Mouse (Mus musculus) kidney, adult 2 months (tissue): Measurements from ENCODE around the gene Slc39a11. TPM values are rescaled to one million over a fixed set of nuclear protein-coding genes. Genes with fewer than 3 reads are reported as not detected.
A peak's percentile ranks its signal among the peaks of the same experiment; 100 is the strongest.

ENCODE experiments used
- DNase-seq: peaks from one replicate; pipeline ENCODE4 v3.0.0; 2021
- H3K27ac ChIP-seq: fragments of 200-500 bp; 2 replicates; pipeline ENCODE4 v1.5.1; 2012; ENCODE audit warnings: low read depth, low read length, control low read depth, inconsistent platforms; ENCODE audit not compliant: insufficient read depth
- H3K27me3 ChIP-seq: fragments of 200-500 bp; replicated peaks from 2 replicates; pipeline ENCODE4 v1.6.1; 2012; ENCODE audit warnings: mild to moderate bottlenecking, moderate library complexity, low read length, inconsistent platforms; ENCODE audit not compliant: control insufficient read depth, insufficient read depth
- H3K36me3 ChIP-seq: fragments of 200-500 bp; 2 replicates; pipeline ENCODE4 v1.6.1; 2012; ENCODE audit warnings: mild to moderate bottlenecking, moderate library complexity, low read length, inconsistent platforms; ENCODE audit not compliant: control insufficient read depth, insufficient read depth
- H3K4me1 ChIP-seq: fragments of 200-500 bp; 2 replicates; pipeline ENCODE4 v1.6.1; 2011; ENCODE audit warnings: low read length; ENCODE audit not compliant: control insufficient read depth, insufficient read depth
- H3K4me3 ChIP-seq: fragments of 200-500 bp; 2 replicates; pipeline ENCODE4 v1.5.1; 2011; ENCODE audit warnings: mild to moderate bottlenecking, low read depth, low read length, control low read depth; ENCODE audit not compliant: insufficient read depth
- CTCF ChIP-seq: fragments of 200-500 bp; conservative IDR thresholded peaks from 2 replicates; pipeline ENCODE4 v1.5.1; 2011; ENCODE audit warnings: low read depth, mild to moderate bottlenecking, control low read depth, low read length, moderate library complexity, mixed read lengths; ENCODE audit not compliant: insufficient read depth, insufficient read length
- POLR2A ChIP-seq: fragments of 200-500 bp; IDR thresholded peaks from one replicate; pipeline ENCODE4 v1.6.1; 2011; ENCODE audit warnings: low read depth, low read length, control low read depth
- WGBS: fragments of 180-500 bp; shearing (Covaris S2); methylation state at CpG from one replicate; pipeline ENCODE4 v1.1.7; 2018; 5-methylcytosine and 5-hydroxymethylcytosine counted together
- polyA plus RNA-seq: library from polyadenylated mRNA; depleted of rRNA; stranded (reverse); fragments of >200 nt; gene quantifications from 2 replicates; pipeline ENCODE4 v1.2.3, GENCODE M21; 2012

Gene Slc39a11
- polyA plus RNA-seq, 1 experiment: 24.5 TPM

DNA sequence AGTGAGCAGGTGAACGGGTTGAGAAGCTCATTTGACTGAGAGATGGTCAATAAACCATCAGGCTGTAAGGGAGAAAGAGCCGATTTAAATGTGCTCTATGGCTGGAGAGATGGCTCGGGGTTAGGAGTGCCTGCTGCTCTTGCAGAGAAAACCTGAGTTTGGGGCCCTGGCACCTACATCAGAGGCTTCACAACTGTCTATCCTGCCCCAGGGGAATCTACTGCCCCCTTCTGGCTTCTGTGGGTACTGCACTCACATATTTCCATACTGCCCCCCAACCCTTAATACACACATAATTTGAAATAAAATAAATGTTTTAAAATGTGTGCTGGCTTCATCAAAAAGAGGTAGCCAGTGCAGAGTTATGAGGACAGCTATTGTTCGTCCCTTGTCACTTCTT lies 237.3 kb downstream of the Slc39a11 start:
- H3K27ac ChIP-seq: no peak overlapping the region
- H3K36me3 ChIP-seq: no peaks in the 10 kb centered on the region
- H3K27me3 ChIP-seq: no peaks in the 10 kb centered on the region
- 0 out of 2 replicates have a peak, but pooled peaks have one; percentile 27 for TF ChIP-seq CTCF
- no peak for TF ChIP-seq POLR2A
- DNase-seq: no peak
- no peaks in the 10 kb centered on the region for H3K4me1 ChIP-seq
- H3K4me3 ChIP-seq: no peak overlapping the region
- WGBS: 93% methylated on average over 4 of the region's 4 CpGs

DNA sequence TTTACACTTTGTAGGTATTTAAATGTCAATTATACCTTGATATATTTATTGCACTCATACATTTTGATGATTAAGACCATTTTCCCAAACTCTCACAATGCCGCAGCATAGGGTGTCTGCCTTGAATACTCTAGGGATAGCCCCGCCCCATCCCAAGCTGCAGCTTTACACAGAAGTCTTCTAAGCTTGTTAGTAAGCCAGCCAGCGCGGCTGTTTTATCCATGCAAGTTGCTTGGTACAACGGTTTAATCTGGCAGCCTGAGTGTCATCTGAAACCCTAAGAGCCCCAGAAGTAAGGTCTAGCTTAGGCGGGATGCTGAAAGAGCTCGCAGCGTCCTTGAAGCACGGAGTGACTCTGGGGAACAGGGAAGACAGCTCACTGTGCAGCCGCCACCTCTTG lies 238.1 kb downstream of the Slc39a11 start:
- no peak for DNase-seq
- Histone ChIP-seq H3K27ac (no peak overlapping the region), H3K4me1 (no peaks in the 10 kb centered on the region), H3K36me3 (no peaks in the 10 kb centered on the region), H3K27me3 (no peaks in the 10 kb centered on the region), H3K4me3 (no peak overlapping the region)
- TF ChIP-seq CTCF: no peak
- TF ChIP-seq POLR2A: no peak
- 78% methylated on average over 10 of the region's 10 CpGs for WGBS

DNA sequence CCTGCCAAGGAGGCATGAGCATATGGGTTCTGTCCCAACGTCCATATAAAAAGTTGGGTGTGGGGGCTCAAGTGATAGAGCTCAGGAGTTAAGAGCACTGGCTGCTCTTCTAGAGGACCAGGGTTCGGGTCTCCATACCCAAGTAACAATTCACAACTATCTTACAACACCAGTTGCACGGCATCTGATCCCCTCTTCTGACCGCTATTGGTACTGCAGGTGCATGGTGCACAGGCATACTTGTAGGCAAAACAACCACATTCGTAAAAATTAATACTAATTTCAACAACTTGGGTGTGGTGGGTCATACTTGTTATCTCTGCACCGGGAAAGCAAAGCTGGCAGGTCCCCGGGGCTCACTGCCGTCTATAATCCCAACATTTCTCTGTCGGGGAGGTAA lies 240.8 kb downstream of the Slc39a11 start:
- Histone ChIP-seq H3K4me3 (no peak overlapping the region), H3K4me1 (no peaks in the 10 kb centered on the region), H3K36me3 (no peaks in the 10 kb centered on the region), H3K27ac (no peak overlapping the region), H3K27me3 (no peaks in the 10 kb centered on the region)
- TF ChIP-seq POLR2A (no peak), CTCF (no peak; the same call in 1 of the 2 replicates)
- DNase-seq: no peak
- 89% methylated on average over 9 of the region's 9 CpGs for WGBS

DNA sequence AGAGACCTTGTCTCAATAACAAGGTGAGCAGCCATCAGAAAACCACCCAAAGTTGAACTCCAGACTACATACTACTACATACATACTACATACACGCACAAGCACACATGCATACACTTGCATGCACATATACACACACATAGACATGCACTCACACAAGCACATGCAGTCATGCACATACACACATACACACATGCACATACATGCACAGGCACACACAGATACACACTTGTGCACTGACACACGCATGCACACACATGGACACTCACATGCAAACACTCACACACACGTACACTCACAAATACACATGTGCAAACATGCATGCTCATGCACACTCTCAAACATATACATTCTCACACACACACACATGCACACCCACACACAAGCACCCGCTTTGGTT lies 242.4 kb downstream of the Slc39a11 start:
- no peak overlapping the region for H3K27ac ChIP-seq
- no peaks in the 10 kb centered on the region for H3K27me3 ChIP-seq
- H3K36me3 ChIP-seq: no peaks in the 10 kb centered on the region
- no peaks in the 10 kb centered on the region for H3K4me1 ChIP-seq
- no peak overlapping the region for H3K4me3 ChIP-seq
- no peak for TF ChIP-seq POLR2A
- TF ChIP-seq CTCF: no peak
- DNase-seq: no peak
- 94% methylated on average over 4 of the region's 4 CpGs for WGBS

DNA sequence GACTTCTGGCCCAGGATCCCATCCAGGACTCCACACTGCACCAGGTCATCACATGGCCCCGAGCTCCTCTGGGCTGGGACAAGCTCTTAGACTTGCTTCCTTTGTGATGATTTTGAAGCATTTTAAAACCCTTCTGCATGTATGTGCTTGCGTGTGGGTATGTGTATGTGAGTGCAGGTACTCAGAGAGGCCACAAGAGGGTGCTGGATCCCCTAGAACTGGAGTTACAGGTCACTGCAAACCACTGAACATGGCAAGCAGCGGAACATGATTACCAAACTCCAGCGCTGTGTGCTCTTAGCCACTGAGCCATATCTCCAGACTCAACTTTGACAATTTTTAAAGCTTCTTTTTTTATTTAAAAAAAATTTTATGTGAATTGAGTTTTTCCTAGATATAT lies 249.0 kb downstream of the Slc39a11 start:
- H3K4me3 ChIP-seq: no peak overlapping the region
- H3K27me3 ChIP-seq: no peaks in the 10 kb centered on the region
- no peaks in the 10 kb centered on the region for H3K36me3 ChIP-seq
- WGBS: 98% methylated on average over 4 of the region's 4 CpGs
- H3K27ac ChIP-seq: no peak overlapping the region
- DNase-seq: no peak
- no peak for TF ChIP-seq POLR2A
- no peak for TF ChIP-seq CTCF
- H3K4me1 ChIP-seq: no peaks in the 10 kb centered on the region

DNA sequence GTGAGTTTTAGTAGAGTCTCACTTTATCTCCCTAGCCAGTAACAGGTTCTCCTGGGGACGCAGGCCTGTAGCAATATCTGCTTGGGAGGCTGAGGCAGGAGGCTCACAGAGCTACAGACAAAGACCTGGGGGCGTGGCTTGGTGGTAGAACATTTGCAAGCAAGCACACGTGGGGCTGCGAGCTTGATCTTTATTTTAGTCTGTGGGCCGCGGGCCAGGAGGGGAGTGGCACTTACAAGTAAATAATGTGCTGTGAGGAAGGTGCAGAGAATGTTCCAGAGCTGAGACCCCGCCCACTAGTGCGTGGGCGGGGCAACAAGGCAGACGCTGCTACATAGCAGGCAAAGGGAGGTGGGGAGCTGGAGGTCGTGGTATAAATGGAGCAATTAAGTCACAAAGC lies 250.3 kb downstream of the Slc39a11 start:
- H3K4me1 ChIP-seq: no peaks in the 10 kb centered on the region
- no peaks in the 10 kb centered on the region for H3K27me3 ChIP-seq
- DNase-seq: no peak
- no peak overlapping the region for H3K27ac ChIP-seq
- WGBS: 81% methylated on average over 11 of the region's 11 CpGs
- TF ChIP-seq CTCF (no peak), POLR2A (no peak)
- no peaks in the 10 kb centered on the region for H3K36me3 ChIP-seq
- no peak overlapping the region for H3K4me3 ChIP-seq

DNA sequence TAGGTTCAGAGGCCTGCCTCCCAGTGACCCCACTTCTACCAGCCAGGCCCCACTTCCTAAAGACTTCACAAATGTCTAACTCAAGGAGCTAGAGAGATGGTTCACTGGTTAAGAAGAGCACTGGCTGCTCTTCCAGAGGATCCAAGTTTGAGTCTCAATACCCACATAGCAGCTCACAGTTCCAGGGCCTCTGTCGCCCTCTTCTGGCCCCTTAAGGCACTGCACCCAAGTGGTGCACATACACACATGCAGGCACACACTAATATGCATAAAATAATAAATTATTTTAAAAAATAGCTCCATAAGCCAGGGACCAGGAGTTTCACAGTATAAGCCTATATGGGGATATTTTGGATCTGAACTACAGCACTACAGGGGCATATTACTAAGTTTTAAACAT lies 252.5 kb downstream of the Slc39a11 start:
- 94% methylated on average over 1 of the region's 1 CpGs for WGBS
- Histone ChIP-seq H3K27me3 (no peaks in the 10 kb centered on the region), H3K4me1 (no peaks in the 10 kb centered on the region), H3K27ac (no peak overlapping the region), H3K36me3 (no peaks in the 10 kb centered on the region), H3K4me3 (no peak overlapping the region)
- TF ChIP-seq POLR2A (no peak), CTCF (no peak)
- no peak for DNase-seq
